Mouse (Mus musculus): ENCODE results near the gene Tigit. TPM values are rescaled to one million over a fixed set of nuclear protein-coding genes. Genes with fewer than 3 reads are reported as not detected.

Tigit gene
- polyA plus RNA-seq, 1 experiment from 2014 or later, result not detected

DNA sequence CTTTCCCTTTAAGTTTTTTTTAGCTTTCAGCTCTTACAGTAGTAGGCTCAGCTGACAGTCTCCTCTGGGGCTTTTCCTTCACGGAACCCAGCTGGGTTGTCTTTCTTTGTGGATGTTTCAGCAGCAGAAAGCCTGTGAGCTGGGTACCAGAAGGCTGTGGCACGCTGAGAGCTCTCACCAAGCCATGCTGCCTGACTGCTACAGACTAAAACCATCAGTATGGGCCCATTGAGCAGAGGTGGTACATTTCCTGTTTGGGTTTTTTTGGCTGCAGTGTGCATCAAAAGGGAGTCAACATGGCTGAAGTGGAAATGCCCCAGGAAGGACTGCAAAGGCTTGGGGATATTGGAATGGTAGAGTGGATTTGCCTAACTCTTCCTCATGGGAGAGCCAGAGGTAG, 64.2 kb downstream of the Tigit start:
- no peaks in the 10 kb centered on the region for H3K9me3 ChIP-seq (ENCODE audit: control insufficient read depth, low read length)
- H3K9ac ChIP-seq (ENCODE audit: low read depth, low read length), result no peak overlapping the region
- no peak for ATAC-seq
- H3K4me3 ChIP-seq (ENCODE audit: low read length), result no peak overlapping the region
- WGBS, result 67% methylated on average over 2 of the region's 2 CpGs
- H3K4me2 ChIP-seq (ENCODE audit: low read length), result no peak overlapping the region
- no peak overlapping the region for H3K27ac ChIP-seq (ENCODE audit: low read depth, low read length)
- 0 out of 2 replicates have a peak, but pooled peaks cover 2% of the 10 kb centered on the region for H3K36me3 ChIP-seq (ENCODE audit: control insufficient read depth, insufficient read depth, low read length)
- H3K4me1 ChIP-seq (ENCODE audit: control insufficient read depth, insufficient read depth, low read depth, low read length), result peaks cover 6% of the 10 kb centered on the region
- H3K27me3 ChIP-seq (replicated peaks; ENCODE audit: control insufficient read depth, insufficient read depth, low read length), result no peaks in the 10 kb centered on the region

MicroRNA genes within 50 kb of the gene (microRNA counts, 519-probe panel; counts per million panel counts)
- not detected for microRNA mmu-miR-568

Small RNAs within 50 kb of the gene (microRNA-seq; reads per million reads assigned to microRNA genes)
- not detected for gene Mir568

Other genes starting within 250 kb of the Tigit start
- gene Drd3, start 89.9 kb upstream of the Tigit start, polyA plus RNA-seq (2015; fragmentation: Nextera tagmentation; extraction: Ambion mirVana), result not detected in 2 replicates
- 6.7 and 8.9 TPM in 2 replicates for gene Ccdc191, start 225.7 kb upstream of the Tigit start, polyA plus RNA-seq (2015; fragmentation: Nextera tagmentation; extraction: Ambion mirVana)